In the genomic region with DNA sequence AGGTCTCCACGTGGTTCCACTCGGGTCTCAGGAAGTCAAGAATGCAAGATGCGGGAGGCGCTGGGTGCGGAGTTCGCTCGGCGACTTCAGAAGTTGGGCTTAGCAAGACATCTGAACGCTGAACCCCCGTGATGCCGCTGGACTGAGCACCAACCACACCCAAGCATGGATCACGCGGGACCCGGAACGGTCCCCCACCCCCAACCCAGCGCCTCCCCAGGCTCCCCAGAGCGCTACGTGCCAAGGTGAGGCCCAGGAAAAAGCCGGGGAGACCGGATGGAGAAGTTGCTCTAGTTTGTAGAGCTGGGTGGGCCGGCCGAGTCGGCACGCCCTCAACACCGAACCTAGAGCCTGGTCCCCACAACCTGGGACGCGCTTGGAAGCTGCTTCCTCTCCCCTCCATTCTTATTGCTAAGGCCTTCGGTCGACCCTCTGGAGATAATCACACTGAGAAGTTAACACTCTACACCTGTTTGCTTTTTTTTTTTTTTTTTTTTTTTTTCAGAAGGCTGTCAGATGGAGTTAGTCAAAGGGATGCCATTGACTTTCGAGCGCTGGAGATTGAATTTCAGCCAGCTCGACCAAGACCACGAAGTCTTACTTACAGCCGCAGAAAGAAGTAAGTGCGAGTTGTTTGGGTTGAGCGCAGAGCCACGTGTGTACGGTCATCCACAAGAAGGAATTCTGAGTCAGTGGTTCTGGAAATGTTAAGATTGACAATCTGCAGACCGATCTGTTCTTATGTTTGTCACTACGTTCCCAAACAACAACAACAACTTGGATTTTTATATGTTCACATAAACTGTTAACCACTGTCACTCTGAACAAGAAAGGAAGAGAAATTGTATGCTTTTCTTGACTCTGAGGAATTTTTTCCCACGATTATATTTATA, we compare ENCODE assay signal across 7 mouse cellular contexts. TPM values are rescaled to one million over a fixed set of nuclear protein-coding genes. Genes with fewer than 3 reads are reported as not detected.
DNase-seq lines count a peak whose midpoint lies in the region; ATAC-seq and TF ChIP-seq lines count a peak whose summit lies in the region.

TSS of gene B3gnt2 (minus strand) at position 627 of the 893 bp plus-strand sequence.

- peak within 1 kb of the TSS; percentile 70 to 84 (median 75) for H3K4me3 ChIP-seq in CH12.LX (replicated peaks in 1 of 3; ENCODE audit: low read depth in 2 of 3, low read length in 2 of 3, poor library complexity in 1 of 3)
- peak within 1 kb of the TSS; percentile 62 for H3K4me3 ChIP-seq in limb, embryonic 11.5 days (ENCODE audit: low read depth, low read length)
- H3K4me3 ChIP-seq in midbrain, embryonic 10.5 days, result peak within 1 kb of the TSS; percentile 77

- TF ChIP-seq EP300 in CH12.LX (IDR thresholded peaks at IDR 0.05; ENCODE audit: low read length), result no peak

- peaks cover 0 to 4% of the 10 kb centered on the region in 2 experiments for H3K36me3 ChIP-seq in CH12.LX (replicated peaks in 1 of 2; ENCODE audit: control insufficient read depth in 1 of 2, insufficient read depth in 1 of 2, low read length in 1 of 2)
- H3K36me3 ChIP-seq in limb, embryonic 11.5 days (ENCODE audit: control insufficient read depth, insufficient read depth, low read length), result no peaks in the 10 kb centered on the region
- H3K36me3 ChIP-seq in midbrain, embryonic 10.5 days, result no peaks in the 10 kb centered on the region

- H3K27ac ChIP-seq in CH12.LX (ENCODE audit: insufficient read depth, low read depth), result peak within 1 kb of the TSS; percentile 88
- H3K27ac ChIP-seq in limb, embryonic 11.5 days (replicated peaks; ENCODE audit: low read depth, low read length), result no peak within 1 kb of the TSS
- peak within 1 kb of the TSS; percentile 74 for H3K27ac ChIP-seq in midbrain, embryonic 10.5 days (replicated peaks)

- no peak for DNase-seq in CH12.LX (ENCODE audit: extremely low read depth)
- DNase-seq in T-cell, adult 2 months (ENCODE audit: low spot score), result peak; percentile 62
- DNase-seq in heart, postnatal 4 days, result peak; percentile 45
- no peak for DNase-seq in limb, embryonic 11.5 days (ENCODE audit: low spot score)
- DNase-seq in midbrain, embryonic 10.5 days (ENCODE audit: low spot score), result peak; percentile 47
- peak; percentile 64 to 75 for DNase-seq in thymus, postnatal 36 days

- TF ChIP-seq CTCF in CH12.LX (conservative IDR thresholded peaks at IDR 0.05 in 1 of 2, IDR thresholded peaks at IDR 0.05 in 1 of 2; ENCODE audit: low read depth in 2 of 2, low read length in 2 of 2), result no peak

- no peaks in the 10 kb centered on the region for H3K27me3 ChIP-seq in CH12.LX (replicated peaks)
- H3K27me3 ChIP-seq in limb, embryonic 11.5 days (ENCODE audit: control insufficient read depth, insufficient read depth, low read length), result peaks cover 24% of the 10 kb centered on the region
- peaks cover 92% of the 10 kb centered on the region for H3K27me3 ChIP-seq in midbrain, embryonic 10.5 days (ENCODE audit: low read depth, poor library complexity, severe bottlenecking)

- ATAC-seq in erythroid progenitor cell, adult 5-6 weeks (replicated peaks; ENCODE audit: low FRiP score, poor library complexity, severe bottlenecking), result peak; percentile 31
- 0 out of 2 replicates have a peak, but pooled peaks have one; percentile 24 for ATAC-seq in limb, embryonic 11.5 days (ENCODE audit: insufficient number of reproducible peaks, low FRiP score, low TSS enrichment, low read depth)

- dilution Hi-C loops in CH12.LX (cut with MboI; ENCODE audit: extremely low pct_ligation_motif_present, extremely low pct_unique_long_range_greater_than_20kb, low sequenced_read_pairs), result no loop called here

- no peak; the same call in 1 of the 2 replicates for TF ChIP-seq POLR2A in CH12.LX (IDR thresholded peaks at IDR 0.05; ENCODE audit: low read depth, low read length)

- H3K79me2 ChIP-seq in CH12.LX (replicated peaks; ENCODE audit: control insufficient read depth, extremely low read depth, insufficient read depth, poor library complexity, severe bottlenecking), result peaks cover 47% of the 10 kb centered on the region

- in situ Hi-C loops in CH12.LX (cut with MboI; ENCODE audit: low pct_ligation_motif_present, low pct_unique_long_range_greater_than_20kb, low sequenced_read_pairs), result loop anchor here (5.0 kb wide), 1 partner anchor 223 kb away; no protein-coding TSS in a partner anchor

- peaks cover 19 to 39% of the 10 kb centered on the region in 2 experiments for H3K4me1 ChIP-seq in CH12.LX (ENCODE audit: control insufficient read depth in 1 of 2, insufficient read depth in 2 of 2)
- H3K4me1 ChIP-seq in limb, embryonic 11.5 days (ENCODE audit: control insufficient read depth, insufficient read depth, low read length), result no peaks in the 10 kb centered on the region; the same call in 1 of the 2 replicates
- peaks cover 27% of the 10 kb centered on the region for H3K4me1 ChIP-seq in midbrain, embryonic 10.5 days

- peak within 1 kb of the TSS; percentile 76 for H3K9ac ChIP-seq in CH12.LX (ENCODE audit: insufficient read depth, low read depth)
- peak within 1 kb of the TSS; percentile 62; the same call in 1 of the 2 replicates for H3K9ac ChIP-seq in limb, embryonic 11.5 days (ENCODE audit: low read length)

- TF ChIP-seq RAD21 in CH12.LX (IDR thresholded peaks at IDR 0.05; ENCODE audit: low read depth, low read length), result no peak

- whole genome bisulfite sequencing in limb, embryonic 11.5 days, result 3% methylated on average over 41 of the region's 41 CpGs
- WGBS in midbrain, embryonic 10.5 days, result 5% methylated on average over 41 of the region's 41 CpGs

- H3K9me3 ChIP-seq in CH12.LX (replicated peaks; ENCODE audit: low read length), result no peaks in the 10 kb centered on the region
- H3K9me3 ChIP-seq in limb, embryonic 11.5 days (ENCODE audit: control insufficient read depth, low read length), result no peaks in the 10 kb centered on the region
- no peaks in the 10 kb centered on the region for H3K9me3 ChIP-seq in midbrain, embryonic 10.5 days (replicated peaks)

- H3K4me2 ChIP-seq in CH12.LX (ENCODE audit: insufficient read depth, low read depth, poor library complexity, severe bottlenecking), result peak within 1 kb of the TSS; percentile 88
- H3K4me2 ChIP-seq in limb, embryonic 11.5 days (ENCODE audit: low read depth, severe bottlenecking), result peak within 1 kb of the TSS; percentile 92

TF ChIP-seq in CH12.LX, 34 proteins besides CTCF, POLR2A, EP300 and RAD21 (continues in another document):
- 0 out of 2 replicates have a peak, but pooled peaks have one; percentile 59 for TF ChIP-seq KAT2A (IDR thresholded peaks at IDR 0.05; ENCODE audit: insufficient replicate concordance, low read length)
- TF ChIP-seq MAX (IDR thresholded peaks at IDR 0.05; ENCODE audit: low read length), result peak; percentile 88
- TF ChIP-seq RCOR1 (conservative IDR thresholded peaks at IDR 0.05; ENCODE audit: low read depth, low read length), result 0 out of 2 replicates have a peak, but pooled peaks have one; percentile 10
- peak; percentile 22; the same call in 1 of the 2 replicates for TF ChIP-seq MAZ (IDR thresholded peaks at IDR 0.05; ENCODE audit: low read depth, low read length)
- TF ChIP-seq CHD1 (IDR thresholded peaks at IDR 0.05; ENCODE audit: low read depth, low read length), result peak; percentile 62; the same call in 1 of the 2 replicates
- no peak for TF ChIP-seq ZKSCAN1 (IDR thresholded peaks at IDR 0.05; ENCODE audit: borderline replicate concordance, low read depth, low read length)
- 0 out of 2 replicates have a peak, but pooled peaks have one; percentile 13 for TF ChIP-seq POLR2AphosphoS2 (IDR thresholded peaks at IDR 0.05; ENCODE audit: low read depth, low read length)
- no peak for TF ChIP-seq NELFE (IDR thresholded peaks at IDR 0.05; ENCODE audit: low read depth, low read length)
- TF ChIP-seq ELF1 (IDR thresholded peaks at IDR 0.05; ENCODE audit: low read depth, low read length), result peak; percentile 59
- TF ChIP-seq TBP (conservative IDR thresholded peaks at IDR 0.05; ENCODE audit: low read depth, low read length), result peak; percentile 57; the same call in 1 of the 2 replicates
- TF ChIP-seq ZMIZ1 (IDR thresholded peaks at IDR 0.05; ENCODE audit: low read depth, low read length), result peak; percentile 5
- no peak for TF ChIP-seq JUN (IDR thresholded peaks at IDR 0.05; ENCODE audit: insufficient read depth, low read depth, low read length)
- peak; percentile 45 for TF ChIP-seq MYC (IDR thresholded peaks at IDR 0.05; ENCODE audit: low read depth, low read length)
- no peak; the same call in none of the 2 replicates for TF ChIP-seq ETS1 (conservative IDR thresholded peaks at IDR 0.05; ENCODE audit: low read depth, low read length)
- TF ChIP-seq GABPA (IDR thresholded peaks at IDR 0.05; ENCODE audit: insufficient replicate concordance, low read depth, low read length), result no peak
- peak; percentile 66 for TF ChIP-seq BHLHE40 (IDR thresholded peaks at IDR 0.05; ENCODE audit: low read depth, low read length)
- no peak for TF ChIP-seq ZC3H11A (IDR thresholded peaks at IDR 0.05; ENCODE audit: low read depth, low read length)
- peak; percentile 65; the same call in 1 of the 2 replicates for TF ChIP-seq TCF12 (IDR thresholded peaks at IDR 0.05; ENCODE audit: low read depth, low read length)
- peak; percentile 86 for TF ChIP-seq CHD2 (IDR thresholded peaks at IDR 0.05; ENCODE audit: low read length)
- no peak for TF ChIP-seq HCFC1 (IDR thresholded peaks at IDR 0.05; ENCODE audit: low read depth, low read length)
- no peak for TF ChIP-seq USF2 (conservative IDR thresholded peaks at IDR 0.05; ENCODE audit: low read depth, low read length)
- peak; percentile 35 for TF ChIP-seq USF1 (IDR thresholded peaks at IDR 0.05; ENCODE audit: low read depth, low read length)
- TF ChIP-seq PAX5 (IDR thresholded peaks at IDR 0.05; ENCODE audit: low read length), result no peak
- TF ChIP-seq E2F4 (IDR thresholded peaks at IDR 0.05; ENCODE audit: insufficient replicate concordance, low read depth, low read length), result no peak
- TF ChIP-seq UBTF (IDR thresholded peaks at IDR 0.05; ENCODE audit: low read depth, low read length), result no peak
- 0 out of 2 replicates have a peak, but pooled peaks have one; percentile 28 for TF ChIP-seq MAFK (IDR thresholded peaks at IDR 0.05; ENCODE audit: insufficient replicate concordance, low read length)
- peak; percentile 57; the same call in 1 of the 2 replicates for TF ChIP-seq MEF2A (IDR thresholded peaks at IDR 0.05; ENCODE audit: borderline replicate concordance, low read depth, low read length)

RNA-seq across cellular contexts. Expression of gene B3gnt2, which starts in this region (rescaled TPM):
- total RNA-seq in CH12.LX (2012; rRNA removed), result 74.6 and 77.4 TPM in 2 replicates
- 62.2 and 75.2 TPM in 2 replicates for total RNA-seq in CH12.LX (2014; rRNA removed)
- polyA plus RNA-seq in CH12.LX (2012; ENCODE audit: insufficient read length, low read depth), result 96.0 and 111 TPM in 2 replicates
- 0.42 TPM in 1 of 2 replicates, not detected in the other for total RNA-seq in erythroid progenitor cell, adult 5-6 weeks (2015; ENCODE audit: low replicate concordance)
- total RNA-seq in erythroid progenitor cell, adult 5-6 weeks (2017; ENCODE audit: low replicate concordance), result 4.4 and 11.2 TPM in 2 replicates
- total RNA-seq in heart, postnatal 4 days (2021), result 1 to 10 TPM; 7.4 to 8.1 TPM
- 2.9 and 3.0 TPM in 2 replicates for polyA plus RNA-seq in limb, embryonic 11.5 days (2014; fragmentation: Nextera tagmentation; extraction: Ambion mirVana)
- polyA plus RNA-seq in midbrain, embryonic 10.5 days (2016; fragmentation: Nextera tagmentation; extraction: Ambion mirVana), result 1.9 and 2.7 TPM in 2 replicates

Comparison
In these comparisons a context has a peak if more than half of its experiments do, and no peak if none do; other contexts are left out.
1. RNA of gene B3gnt2 (total RNA-seq): 62.2 to 77.4 TPM in CH12.LX; 0.42 to 11.2 TPM in erythroid progenitor cell, adult 5-6 weeks and 7.4 to 8.1 TPM in heart, postnatal 4 days; every median in the first group is over 4 times any median in the second.
2. RNA of gene B3gnt2 (polyA plus RNA-seq): 96.0 to 111 TPM in CH12.LX; 2.9 to 3.0 TPM in limb, embryonic 11.5 days and 1.9 to 2.7 TPM in midbrain, embryonic 10.5 days; every median in the first group is over 10 times any median in the second.
3. DNase-seq: peak in T-cell, adult 2 months (single experiment), heart, postnatal 4 days (single experiment), midbrain, embryonic 10.5 days (single experiment) and thymus, postnatal 36 days (2 of 2); none in CH12.LX (single experiment) and limb, embryonic 11.5 days (single experiment).
4. Peak in every context shown above with its lines, with median percentiles within 50 percentile points of each other: H3K4me3 ChIP-seq.